Mouse (Mus musculus): ENCODE measurements around the gene Gsta1.
"Not testable (repeated sequence)": the region's sequence is repeated elsewhere in the genome, so short reads cannot be mapped to it uniquely, and the experiment has no call there.

Gene Gsta1

GRCm38 (mm10) chr9:78230461-78230860 is at the start of gene Gsta1:
TSS of gene Gsta1 (plus strand) at chr9:78230656.
- not testable (repeated sequence) for DNase-seq

DNA sequence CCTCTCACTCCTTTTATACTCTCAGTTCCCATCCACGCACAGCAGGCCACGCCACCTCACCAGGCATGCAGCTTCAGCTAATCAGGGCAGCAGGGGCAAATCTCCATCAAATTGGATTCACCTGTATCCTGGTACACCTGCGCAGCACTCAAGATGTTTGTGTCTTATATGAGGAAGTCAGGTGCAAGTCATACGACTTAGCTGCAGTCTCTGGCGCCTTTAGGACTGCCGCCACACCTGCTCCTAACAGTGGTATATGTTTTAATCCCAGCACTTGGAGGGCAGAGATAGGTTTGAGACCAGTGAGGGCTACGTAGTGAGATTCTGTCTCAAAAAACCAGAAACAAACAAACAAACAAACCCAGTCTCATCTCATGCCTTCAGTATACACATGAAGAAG is 48.0 kb upstream of the Gsta1 start, which contains the start of gene Gsta4:
Gsta4 (plus strand) TSS at position 301 of the 400 bp plus-strand sequence.
- not testable (repeated sequence) for DNase-seq

DNA sequence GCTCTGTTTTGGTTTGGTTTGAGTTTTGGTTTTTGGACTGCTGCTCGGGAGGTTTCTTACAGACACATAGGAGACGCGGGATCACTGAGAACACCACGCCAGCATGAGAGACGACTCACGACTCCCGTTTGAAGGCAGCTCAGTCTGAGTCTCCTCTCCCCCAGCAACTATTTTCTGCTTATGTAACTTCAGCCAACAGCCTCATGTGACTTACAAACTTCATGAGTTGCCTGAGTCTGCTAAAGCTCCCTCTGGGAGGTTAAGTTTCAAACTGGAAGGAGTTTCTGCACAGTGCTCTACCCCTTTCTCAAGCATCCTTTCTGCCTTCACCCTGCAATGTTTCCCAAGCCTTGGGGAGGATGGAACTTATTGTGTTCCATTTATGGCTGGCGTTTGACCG is 44.8 kb upstream of the Gsta1 start:
- DNase-seq, result no peak

DNA sequence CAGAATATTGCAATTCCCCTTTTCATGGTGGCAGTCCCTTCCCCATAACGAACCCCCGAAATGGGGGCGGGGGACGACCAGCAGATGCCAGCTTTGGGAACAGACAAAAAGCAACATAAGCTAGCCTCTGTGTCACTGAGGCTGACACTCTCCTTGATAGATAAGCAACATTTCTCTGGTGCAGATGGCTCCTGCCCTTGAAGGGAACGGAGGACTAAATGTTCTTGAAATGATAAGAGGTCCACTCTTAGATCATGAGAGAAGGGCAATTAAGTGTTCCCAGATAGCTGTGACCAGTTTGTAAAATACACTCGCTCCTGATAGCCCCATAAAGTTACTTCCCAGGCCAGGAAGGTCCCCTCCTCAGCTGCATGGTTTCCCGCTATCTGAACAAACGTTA is 41.5 kb upstream of the Gsta1 start:
- no peak for DNase-seq

- no peak for DNase-seq
These were observed 39.5 kb upstream of the Gsta1 start for GRCm38 (mm10) chr9:78190651-78191634.

DNA sequence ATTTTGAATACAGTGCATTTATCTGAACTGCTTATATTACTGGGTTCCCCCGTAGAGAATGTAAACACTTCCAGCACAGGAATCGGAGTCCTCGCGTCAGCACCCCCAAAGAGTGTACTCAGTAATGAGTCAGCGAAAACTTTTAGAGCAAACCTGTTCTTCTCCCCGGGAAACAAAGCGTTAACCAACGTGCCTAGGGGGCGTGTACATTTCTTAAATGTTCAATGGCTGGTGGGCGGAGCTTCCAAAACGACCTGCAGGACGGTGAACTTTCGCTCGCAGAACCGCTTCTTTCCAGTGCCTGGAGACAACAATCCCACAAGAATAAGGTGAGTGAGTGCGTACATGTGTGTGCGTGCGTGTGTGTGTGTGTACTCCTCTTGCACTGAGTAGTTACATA is 38.7 kb upstream of the Gsta1 start:
- peak; percentile 21 for DNase-seq

- peak; percentile 55 for DNase-seq
These were observed 36.4 kb upstream of the Gsta1 start for GRCm38 (mm10) chr9:78193902-78194597.

GRCm38 (mm10) chr9:78195034-78195433 is 35.4 kb upstream of the Gsta1 start:
- no peak for DNase-seq

- no peak for DNase-seq
These were observed 32.7 kb upstream of the Gsta1 start for GRCm38 (mm10) chr9:78197801-78198200.

GRCm38 (mm10) chr9:78204194-78204593 is 26.3 kb upstream of the Gsta1 start:
- DNase-seq, result no peak

- no peak for DNase-seq
These were observed 21.5 kb upstream of the Gsta1 start for GRCm38 (mm10) chr9:78208956-78209355.

DNA sequence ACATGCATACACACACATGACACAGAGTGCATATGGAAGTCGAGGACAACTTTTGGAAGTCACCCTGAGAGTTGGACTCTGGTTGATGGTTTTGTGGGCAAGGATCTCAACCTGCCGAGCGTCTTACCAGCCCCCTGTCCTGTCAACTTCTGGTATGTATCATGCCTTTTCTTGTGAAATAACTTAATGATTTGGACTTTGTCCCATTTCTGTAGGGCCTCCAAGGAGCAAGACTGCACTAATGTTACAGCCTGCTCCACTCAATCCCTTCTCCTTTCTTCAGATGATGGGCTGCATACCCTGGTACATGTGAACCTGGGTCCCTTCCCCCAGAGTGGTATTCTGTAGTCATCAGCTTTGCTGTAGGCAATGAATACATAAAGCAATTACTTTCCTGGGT is 20.4 kb upstream of the Gsta1 start:
- no peak for DNase-seq

DNA sequence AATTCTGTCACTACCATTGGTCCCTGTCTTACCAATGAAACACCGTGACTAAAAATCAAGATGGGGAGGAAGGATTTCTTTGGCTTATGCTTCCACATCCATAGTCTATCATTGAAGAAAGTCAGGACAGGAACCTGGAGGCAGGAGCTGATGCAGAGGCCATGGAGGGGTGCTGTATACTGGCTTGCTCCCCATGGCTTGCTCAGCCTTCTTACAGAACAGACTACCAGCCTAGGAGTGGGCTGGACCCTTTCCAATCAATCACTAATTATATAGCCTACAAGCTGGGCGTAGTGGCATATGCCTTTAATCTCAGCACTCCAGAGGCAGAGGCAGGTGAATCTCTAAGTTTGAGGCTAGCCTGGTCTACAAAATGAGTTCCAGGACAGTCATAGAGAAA is 19.6 kb upstream of the Gsta1 start:
- no peak for DNase-seq

DNA sequence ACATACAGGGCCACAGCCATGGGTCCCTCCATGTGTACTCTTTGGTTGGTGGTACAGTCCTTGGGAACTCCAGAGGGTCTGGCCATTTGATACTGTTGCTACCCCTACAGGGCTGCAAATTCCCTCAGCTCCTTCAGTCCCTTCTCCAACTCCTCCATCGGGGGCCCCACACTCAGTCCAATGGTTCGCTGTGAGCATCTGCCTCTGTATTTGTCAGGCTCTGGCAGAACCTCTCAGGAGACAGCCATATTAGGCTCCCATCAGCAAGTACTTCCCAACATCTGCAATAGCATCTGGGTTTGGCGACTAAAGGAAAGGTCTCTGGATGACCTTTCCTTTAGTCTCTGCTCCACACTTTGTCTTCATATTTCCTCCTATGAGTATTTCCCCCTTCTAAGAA is 18.9 kb upstream of the Gsta1 start:
- DNase-seq, result no peak

DNA sequence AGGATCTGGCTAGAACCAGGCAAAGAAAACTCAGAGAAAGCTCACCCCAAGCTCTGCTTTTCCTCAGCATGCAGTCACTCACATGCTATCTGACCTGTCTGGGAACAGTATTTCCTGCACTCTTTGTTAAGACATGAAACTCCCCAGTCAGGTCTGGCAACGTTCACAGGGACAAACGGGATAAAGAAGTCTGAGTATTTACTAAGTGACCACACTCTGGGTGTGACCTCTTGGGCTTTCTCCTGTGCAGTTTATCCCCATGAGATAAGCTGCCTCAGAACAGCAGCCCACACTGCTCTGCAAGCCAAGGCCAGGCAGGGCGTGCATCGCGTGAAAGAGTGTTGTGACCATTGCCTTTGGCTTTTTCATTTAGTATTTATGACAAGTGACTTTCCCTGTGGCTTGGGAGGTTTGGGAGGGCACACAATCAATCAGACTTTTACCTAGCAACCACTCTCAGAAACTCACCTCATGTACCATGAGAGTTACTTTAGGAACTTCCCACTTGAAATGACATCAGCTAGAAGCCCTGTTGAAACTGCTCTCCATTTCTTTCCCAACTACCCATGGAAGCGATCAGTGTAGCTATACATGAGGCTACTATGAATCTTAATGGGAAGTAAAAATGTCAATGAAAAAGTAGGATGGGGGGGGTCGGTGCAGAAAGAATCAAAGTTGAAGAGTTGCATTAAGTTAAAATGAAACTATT is 18.0 kb upstream of the Gsta1 start:
- DNase-seq, result no peak

- DNase-seq, result no peak
These were observed 13.4 kb upstream of the Gsta1 start for GRCm38 (mm10) chr9:78217074-78217473.

GRCm38 (mm10) chr9:78222616-78223015 is 7.8 kb upstream of the Gsta1 start:
- DNase-seq, result no peak

DNA sequence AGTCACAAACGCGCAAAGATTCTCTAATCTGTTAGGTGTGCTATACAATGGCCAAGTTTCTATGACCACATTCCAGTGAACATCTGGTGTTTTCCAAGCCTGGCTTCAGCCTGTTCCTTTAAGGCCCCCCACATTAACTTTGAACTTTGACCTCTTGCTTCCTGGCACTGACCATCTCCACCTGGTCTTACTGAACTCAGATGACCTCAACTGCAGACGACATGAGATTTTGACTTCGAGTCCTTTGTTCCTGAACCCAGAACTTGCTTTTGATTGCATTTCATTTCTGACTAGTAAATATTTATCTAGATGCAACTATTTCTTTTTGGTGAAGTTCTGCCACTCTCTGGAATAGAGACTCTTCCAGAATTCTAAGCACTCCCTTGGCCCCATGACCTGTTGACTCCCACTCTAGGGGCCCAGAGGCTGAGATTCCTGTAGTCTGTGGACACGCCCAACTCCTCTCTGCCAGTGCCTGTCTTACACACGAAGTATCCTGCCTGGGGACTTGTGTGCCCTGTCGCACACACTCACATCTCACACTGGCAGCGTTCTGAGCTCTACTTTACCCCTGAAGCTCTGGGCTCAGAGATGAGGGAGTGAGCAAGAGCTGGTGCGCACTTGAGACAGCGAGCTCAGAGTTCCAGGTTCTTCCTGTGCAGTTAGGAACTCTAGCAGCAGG is 7.1 kb upstream of the Gsta1 start:
- no peak for DNase-seq

DNA sequence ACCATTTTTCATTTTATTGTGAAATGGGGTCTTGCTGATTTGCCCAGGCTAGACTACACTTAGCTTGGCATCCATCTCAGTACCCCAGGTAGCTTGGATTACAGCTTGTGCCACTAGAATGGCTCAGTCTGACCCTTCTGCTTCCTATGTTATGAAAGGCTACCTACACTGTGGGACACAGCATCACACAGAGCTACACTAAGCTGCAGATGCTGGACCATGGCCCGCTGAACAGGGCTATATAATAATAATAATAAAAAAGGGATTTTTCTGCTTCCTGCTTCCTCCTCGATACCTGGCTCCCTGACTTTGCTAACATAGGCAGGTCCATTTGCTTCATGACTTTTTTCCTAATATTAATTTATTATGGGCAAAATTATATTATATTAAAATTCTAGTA is 6.0 kb upstream of the Gsta1 start:
- no peak for DNase-seq

DNA sequence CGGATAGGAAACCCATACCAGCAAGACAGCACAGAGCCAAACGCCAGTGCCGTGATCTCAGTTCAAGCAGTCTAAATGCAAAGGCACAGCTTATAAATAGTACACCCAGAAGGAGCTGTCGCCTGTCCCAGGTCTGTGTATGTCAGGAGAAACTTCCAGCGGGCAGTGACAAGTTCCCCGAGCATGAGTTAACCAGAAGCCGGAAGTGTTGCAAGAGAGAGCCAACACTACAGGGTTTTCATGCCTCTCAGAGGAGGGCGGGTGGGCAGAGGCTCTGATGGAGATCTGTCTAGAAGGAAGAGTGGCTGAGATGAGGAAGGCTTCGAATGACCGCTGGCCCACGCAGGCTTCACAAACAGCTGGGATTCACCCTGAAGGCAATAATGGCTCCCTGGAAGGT is 5.2 kb upstream of the Gsta1 start:
- no peak for DNase-seq

DNA sequence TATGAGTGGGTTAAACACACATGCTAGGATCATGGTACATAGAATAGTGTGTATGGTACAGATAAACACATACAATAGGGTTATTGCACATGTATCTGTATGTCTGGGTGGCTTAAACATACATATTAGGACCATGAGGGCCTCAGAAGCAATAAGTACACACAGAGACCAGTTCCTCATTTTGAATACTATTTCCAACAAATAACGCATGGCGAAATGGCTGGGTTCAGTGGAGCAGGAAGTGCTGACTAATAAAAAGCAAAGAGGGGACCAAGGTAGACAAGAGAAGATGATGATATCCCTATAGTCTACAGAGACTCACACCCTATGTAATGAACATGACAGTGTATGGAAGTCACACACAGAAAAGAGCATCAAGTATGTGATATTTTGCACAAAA is 2.3 kb upstream of the Gsta1 start:
- DNase-seq, result no peak

DNA sequence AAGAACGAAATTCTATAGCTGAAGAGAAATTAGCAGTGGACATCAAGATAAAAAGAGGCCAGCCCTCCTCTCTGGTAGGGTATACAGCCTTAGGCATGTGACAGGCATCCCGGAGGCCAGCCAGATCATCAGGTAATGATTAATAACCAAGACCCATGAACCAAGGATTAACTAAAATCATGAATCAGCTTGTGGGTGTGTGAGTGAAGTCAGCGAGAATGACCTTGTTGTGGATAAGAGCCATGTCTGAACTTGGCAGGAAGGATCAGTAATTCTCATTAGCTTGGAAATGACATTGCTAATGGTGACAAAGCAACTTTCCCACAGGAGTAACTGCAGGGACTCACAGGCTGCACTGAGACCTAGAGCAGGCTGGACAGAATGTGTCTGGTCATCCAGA is 798 bp upstream of the Gsta1 start:
- DNase-seq, result not testable (repeated sequence)

Data from layer of hippocampus, adult 9-11 months (tissue).